Mouse (Mus musculus): ENCODE data around the gene Ppfibp1.

- TF ChIP-seq CTCF (IDR thresholded peaks at IDR 0.05; ENCODE audit: low read depth) (no peak), EP300 (IDR thresholded peaks at IDR 0.05; ENCODE audit: low read depth) (no peak)
Observed at GRCm38 (mm10) chr6:147023133-147023395, 134.8 kb downstream of the Ppfibp1 start.

Data from heart, postnatal 0 days (tissue).